Mouse (Mus musculus) cerebellum, adult 18-20 months (tissue): Measurements from ENCODE around the gene Rad54l2.
A peak's percentile ranks its signal among the peaks of the same experiment; 100 is the strongest.

ENCODE experiments used
- DNase-seq, 2 experiments: peaks; one replicate each; pipeline ENCODE4 v3.0.0; 2021

Rad54l2 gene

GRCm38 (mm10) chr9:106739962-106740361 lies 49.0 kb downstream of the Rad54l2 start:
- DNase-seq = peak in 1 of 2 experiments; percentile 7

DNA sequence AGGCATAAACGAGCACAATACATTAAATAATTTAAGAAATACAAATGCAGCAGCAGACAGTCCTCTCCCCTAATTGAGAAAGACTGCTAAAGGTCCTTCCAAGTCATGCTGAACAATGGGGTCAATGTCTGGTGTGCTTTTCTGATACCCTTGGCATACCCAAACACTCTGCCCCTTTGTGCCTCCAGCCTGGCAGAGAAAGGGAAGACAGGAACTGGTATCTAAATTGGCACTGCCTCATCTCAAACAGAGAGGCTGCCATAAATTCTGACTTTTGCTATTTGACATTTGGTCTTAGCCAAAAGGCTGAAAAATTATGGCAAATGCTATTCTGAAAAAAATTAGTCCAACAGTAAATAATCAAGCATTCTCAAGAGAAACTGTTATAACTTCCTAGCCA lies 49.9 kb downstream of the Rad54l2 start:
- DNase-seq = peak in 1 of 2 experiments; percentile 15

- DNase-seq = no peak
Measured at GRCm38 (mm10) chr9:106738199-106738985, 50.6 kb downstream of the Rad54l2 start.

GRCm38 (mm10) chr9:106733690-106734089 lies 55.3 kb downstream of the Rad54l2 start:
- no peak for DNase-seq

- DNase-seq = no peak
Measured at GRCm38 (mm10) chr9:106729416-106729815, 59.6 kb downstream of the Rad54l2 start.

GRCm38 (mm10) chr9:106726891-106727290 lies 62.1 kb downstream of the Rad54l2 start:
- DNase-seq = no peak

GRCm38 (mm10) chr9:106725435-106725834 lies 63.6 kb downstream of the Rad54l2 start:
- no peak for DNase-seq

DNA sequence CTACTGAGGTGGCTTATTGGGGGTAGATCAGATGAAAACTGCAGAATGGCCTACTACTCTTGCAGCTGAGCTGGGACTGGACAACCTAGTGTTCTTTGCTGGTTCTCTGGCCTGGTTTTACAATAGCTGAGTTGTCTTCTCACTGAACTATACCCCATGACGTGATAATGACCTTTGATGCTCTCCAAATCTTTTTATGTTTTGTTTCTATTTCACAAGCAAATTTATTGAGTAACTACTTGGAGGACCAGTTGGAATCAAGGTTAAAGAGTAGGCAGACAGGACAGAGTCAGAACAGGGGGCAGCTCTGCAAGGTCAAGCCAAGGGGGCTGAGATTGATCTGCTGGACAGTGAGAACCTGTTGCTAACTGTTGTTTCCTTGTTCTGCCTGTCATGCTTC lies 64.1 kb downstream of the Rad54l2 start:
- DNase-seq = no peak

GRCm38 (mm10) chr9:106716729-106717128 lies 72.3 kb downstream of the Rad54l2 start:
- no peak for DNase-seq

DNA sequence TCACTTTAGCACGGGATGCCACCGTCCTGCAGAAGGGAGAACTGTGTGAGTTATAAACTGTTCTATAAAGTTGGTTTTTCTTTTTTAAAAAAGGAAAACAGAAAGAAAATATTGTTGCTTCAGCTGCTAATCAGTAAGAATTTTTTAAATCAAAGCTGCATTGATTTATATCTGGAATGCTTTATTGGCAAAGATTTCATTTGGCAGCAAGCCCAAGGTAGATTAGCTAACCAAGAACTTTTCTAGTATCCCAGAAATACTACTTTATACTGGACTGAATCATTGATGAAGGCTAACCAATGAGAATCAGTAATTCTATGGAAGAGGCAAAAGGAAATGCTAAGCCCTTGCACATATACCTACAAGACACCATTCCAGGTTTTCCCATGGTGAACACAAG lies 72.8 kb downstream of the Rad54l2 start:
- no peak for DNase-seq

DNA sequence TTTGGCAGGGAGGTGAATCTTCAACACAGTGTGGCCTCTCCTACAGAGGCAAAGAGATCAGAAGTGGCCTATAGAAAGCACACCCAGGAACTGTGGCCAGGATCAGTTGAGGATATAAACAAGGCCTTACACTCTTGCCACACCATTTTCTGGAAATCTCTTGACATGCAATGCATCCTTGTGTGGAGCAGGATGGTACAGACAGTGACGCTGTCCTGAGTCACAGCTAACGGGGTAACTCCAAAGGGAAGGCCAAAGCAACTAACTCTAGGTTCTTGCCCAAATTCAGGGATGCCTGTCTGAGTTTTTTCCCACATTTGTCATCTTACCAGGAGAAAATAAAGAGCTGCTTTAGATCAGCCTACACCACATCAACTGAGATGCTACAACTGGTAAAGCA lies 76.5 kb downstream of the Rad54l2 start:
- no peak for DNase-seq

DNA sequence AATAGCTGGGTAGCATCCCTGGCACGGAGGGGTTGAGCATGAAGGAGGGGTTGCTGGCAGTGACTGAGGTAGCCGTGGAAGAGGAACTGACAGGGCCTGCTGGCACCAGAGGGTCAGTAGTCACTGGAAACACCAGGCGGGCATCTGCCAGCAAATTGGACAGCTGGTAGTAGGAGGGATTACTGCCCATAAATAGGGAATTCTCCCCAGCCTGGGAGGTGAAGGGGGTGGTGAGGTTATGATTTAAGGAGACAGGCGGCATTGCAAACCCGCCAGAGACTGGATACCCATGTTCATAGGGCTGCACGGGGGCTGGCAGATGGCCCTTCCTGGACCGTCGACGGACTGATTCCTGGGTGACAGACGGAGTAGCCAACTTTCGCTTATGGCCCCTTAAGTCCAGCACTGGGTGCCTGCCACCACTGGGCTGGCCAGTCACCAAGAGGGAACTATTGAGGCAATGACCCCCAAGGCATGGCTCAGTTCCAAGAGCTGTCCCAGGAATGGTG lies 96.0 kb downstream of the Rad54l2 start:
- DNase-seq = no peak

DNA sequence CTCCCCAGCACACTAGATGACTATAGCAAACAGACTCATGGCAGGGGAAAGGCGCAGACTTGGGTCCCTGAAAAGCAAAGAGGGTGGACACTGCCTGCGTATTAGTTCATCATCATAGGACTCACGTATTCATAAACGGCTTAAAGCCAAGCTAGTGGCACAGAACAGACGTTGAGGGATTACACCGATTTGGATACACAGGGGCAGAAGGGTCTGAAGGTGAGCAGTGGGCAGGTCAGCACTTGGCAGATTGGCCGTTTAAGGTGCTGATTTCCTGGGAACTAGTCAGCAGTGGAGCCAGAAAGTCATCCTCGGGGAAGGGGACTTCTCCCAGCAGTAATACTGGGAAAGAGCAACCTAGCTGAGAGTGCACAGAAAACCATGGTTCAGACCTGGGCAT lies 100.2 kb downstream of the Rad54l2 start:
- no peak for DNase-seq

DNA sequence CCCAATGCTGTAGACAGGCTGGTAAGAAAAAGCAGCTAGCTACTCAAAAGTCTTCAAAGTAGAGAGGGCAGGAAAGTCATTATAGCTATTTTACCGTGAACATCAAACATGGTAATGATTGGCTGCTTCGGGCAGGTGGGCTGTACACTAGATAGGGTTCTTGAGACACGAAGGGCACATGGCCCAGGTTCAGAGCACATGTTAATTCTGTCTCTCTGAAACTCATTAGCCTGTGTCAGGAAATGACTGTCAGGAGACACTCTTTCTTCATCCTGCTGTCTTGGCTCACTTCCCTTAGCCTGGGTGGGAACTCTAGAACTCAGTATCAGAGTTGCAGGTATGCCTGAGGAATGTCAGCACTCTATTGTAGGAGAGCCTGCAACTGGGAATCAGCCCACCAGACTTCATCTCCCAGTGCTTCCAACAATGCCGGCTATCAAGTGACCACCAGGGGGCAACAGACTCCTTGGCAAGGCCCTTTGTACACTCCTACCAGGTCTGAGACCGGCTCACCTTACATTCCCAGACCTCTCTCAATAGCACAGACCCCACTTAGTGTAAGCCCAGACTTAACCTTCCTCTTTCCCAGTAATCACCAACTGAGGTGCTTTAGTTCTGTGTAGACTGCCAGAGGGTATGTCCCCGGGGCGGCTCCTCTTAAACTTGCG lies 101.9 kb downstream of the Rad54l2 start:
- peak; percentile 79 to 80 for DNase-seq

DNA sequence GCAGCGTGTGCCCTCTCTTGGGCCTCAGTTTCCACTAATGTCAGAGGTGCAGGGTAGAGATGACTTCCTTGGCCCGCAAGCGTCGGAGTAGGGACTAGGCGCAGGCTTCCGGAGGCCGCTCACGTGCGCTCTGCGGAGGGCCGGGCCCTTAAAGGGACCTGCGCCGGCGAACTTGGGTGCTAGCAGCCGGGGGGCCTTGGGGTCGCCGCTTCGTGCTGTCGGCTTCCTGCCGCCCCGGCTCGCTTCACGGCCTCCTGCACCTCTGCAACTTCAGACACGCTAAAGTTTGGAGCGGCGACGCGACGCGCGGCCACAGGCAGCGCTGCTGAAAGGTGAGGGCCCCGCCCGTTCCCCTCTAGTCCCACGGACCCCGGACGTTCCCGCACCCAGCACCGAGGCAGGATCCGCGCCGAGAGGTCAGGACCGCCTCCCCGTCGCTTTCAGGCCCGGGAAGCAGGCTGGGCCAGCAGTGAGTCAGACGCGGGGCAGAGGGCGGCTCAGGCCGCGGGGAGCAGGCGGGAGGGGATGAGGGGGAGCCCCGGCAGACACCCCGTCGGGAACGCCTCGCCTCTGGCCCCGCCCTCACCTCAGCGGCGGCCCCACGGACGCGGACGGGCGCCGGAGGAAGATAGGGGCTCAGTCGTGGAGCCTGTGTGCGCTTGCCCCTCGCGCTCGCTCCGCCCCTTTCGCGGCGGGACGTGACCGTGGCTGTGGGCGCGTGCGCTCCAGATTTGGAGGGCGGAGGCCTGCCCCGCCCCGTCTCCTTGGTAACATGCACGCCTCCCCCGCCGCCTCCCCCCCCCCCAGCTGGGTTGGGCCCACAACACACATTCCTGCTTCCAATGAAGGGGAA lies 103.5 kb downstream of the Rad54l2 start, which contains the start of gene Tex264:
Gene Tex264, minus strand, starts transcription at position 679 of the 853 bp plus-strand sequence.
- DNase-seq = peak; percentile 88 to 90

GRCm38 (mm10) chr9:106684918-106685248 lies 104.1 kb downstream of the Rad54l2 start:
- DNase-seq = peak in 1 of 2 experiments; percentile 18

GRCm38 (mm10) chr9:106684093-106684872 lies 104.7 kb downstream of the Rad54l2 start:
- no peak for DNase-seq

DNA sequence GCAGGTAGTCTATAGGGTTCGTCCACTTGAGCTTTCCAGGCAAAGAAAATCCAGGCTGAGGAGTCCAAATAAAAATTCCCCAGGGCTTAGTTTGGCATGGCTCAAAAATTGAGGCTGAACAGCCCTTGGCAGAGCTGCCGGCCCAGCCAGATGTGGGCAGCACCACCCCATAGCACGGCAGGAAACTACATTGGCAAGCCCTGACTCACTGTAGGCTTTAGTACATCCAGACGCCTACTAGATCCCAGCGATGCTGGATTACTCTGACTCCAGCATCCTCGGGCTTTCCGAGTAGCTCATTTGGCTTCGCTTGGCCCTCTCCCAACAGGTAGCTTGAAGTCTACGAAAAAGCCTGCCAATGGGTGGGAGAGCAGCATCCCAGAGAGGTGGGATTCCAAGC lies 108.0 kb downstream of the Rad54l2 start:
- no peak for DNase-seq

DNA sequence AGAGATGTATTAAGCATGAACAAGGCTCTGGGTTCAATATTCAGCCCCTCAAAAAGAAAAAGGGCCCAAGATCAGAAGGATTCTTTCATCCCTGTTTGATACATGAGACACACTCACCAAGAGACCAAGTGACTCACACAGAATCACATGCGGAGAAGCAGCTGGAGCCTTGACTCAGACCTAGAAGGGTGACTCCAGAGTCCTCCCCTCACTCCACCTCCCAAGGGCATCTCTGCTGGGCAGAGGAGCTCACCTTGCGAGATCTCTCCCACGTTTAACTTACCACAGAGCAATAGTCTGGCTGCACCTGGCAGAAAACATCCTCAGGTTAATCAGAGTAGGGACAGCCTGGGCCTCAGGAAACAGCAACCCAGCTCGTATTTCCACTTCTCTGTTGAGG lies 110.8 kb downstream of the Rad54l2 start:
- no peak for DNase-seq

DNA sequence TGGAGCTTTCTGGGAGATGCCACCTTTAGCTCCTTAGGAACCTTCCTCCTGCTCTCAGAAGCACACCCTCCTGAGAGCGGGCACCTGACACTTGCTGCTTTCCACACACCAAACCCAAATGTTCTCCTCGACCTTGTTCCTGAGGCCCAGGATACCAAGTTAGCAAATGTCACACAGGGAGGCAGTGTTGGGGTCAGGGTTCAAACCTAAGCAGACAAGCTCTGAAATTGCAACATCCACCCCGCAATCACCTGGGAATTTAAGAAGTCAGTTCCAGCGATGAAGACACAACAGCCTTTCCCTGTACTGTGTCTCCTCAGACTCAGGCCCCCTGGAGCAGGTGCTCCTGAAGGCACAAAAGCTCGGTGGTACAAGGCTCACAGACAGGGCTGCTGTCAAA lies 111.3 kb downstream of the Rad54l2 start:
- no peak for DNase-seq

DNA sequence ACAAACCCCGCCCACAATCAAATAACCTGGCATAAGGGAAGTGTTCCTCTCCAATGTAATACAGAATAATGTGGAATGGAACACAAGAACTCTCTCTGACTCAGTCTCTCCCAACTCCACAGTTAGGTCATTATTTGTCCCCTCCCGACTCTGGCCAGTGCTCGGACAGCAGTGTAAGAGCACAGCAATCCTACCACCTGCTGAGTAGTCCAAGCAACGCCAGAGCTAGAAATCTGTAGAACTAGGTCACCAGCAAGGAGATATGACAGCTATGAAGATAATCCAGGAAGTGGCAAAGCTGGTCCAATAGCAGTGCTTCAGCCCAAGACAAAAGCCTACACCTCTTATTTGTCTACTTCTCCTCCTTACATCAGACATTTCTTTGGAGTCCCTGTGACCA lies 112.4 kb downstream of the Rad54l2 start:
- DNase-seq = no peak

- no peak for DNase-seq
Measured at GRCm38 (mm10) chr9:106675965-106676364, 113.0 kb downstream of the Rad54l2 start.
